In the genomic region with DNA sequence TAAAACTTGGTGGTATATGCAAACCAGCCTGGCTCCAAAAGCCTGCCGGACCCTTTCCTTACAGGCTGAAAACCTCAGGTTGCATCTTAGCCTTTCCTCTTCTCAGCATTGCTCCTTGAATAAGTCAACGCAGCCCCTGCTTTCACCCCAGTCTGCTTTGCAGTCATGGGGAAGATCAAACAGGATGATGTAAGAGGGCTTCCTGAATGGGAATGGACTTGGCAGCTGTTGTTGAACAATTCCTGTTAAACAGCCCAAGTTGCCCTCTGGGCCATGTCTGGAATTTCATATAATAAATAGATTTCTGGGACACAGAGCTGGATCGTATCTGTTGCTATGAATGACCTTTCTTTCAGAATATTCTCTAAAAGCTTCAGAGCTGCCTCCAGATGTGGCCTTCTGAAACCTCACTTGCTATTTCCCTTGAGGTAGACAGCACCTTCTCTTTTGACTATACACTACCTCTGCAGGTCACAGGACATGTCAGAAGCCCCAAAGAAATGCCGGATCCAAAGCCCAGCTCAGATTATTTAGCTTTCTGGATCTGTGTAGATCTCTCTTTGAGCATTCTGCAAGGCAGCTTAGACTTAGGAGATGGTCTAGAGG, we compare ENCODE assay signal across 16 mouse cellular contexts. TPM values are rescaled to one million over a fixed set of nuclear protein-coding genes. Genes with fewer than 3 reads are reported as not detected.
DNase-seq lines count a peak whose midpoint lies in the region; ATAC-seq and TF ChIP-seq lines count a peak whose summit lies in the region.
"Had no signal": no experiment of that assay in that cellular context is flagged by ENCODE, and none has a peak within 500 bp of the region (broad histone marks: within the 10 kb centered on the region; RNA-seq: fewer than 3 reads in every experiment).

No protein-coding gene starts in this region.

- H3K36me3 ChIP-seq in kidney, postnatal 0 days (ENCODE audit: insufficient read depth, low read length): no peaks in the 10 kb centered on the region
- H3K36me3 ChIP-seq: forebrain, embryonic 15.5 days; G1E; heart, embryonic 15.5 days; liver, embryonic 13.5 days; midbrain, embryonic 10.5 days had no signal

- no peak overlapping the region for H3K9ac ChIP-seq in kidney, postnatal 0 days (ENCODE audit: low read depth, low read length)
- H3K9ac ChIP-seq: forebrain, embryonic 15.5 days; heart, embryonic 15.5 days; liver, embryonic 13.5 days had no signal

- no peak overlapping the region for H3K4me3 ChIP-seq in kidney, postnatal 0 days (replicated peaks; ENCODE audit: low read depth, low read length)
- H3K4me3 ChIP-seq: forebrain, embryonic 15.5 days; heart, embryonic 15.5 days; liver, embryonic 13.5 days; midbrain, embryonic 10.5 days had no signal

- no peaks in the 10 kb centered on the region for H3K4me1 ChIP-seq in kidney, postnatal 0 days (replicated peaks; ENCODE audit: insufficient read depth, low read length)
- H3K4me1 ChIP-seq: forebrain, embryonic 15.5 days; liver, embryonic 13.5 days; midbrain, embryonic 10.5 days had no signal

- ATAC-seq in CD4-positive, CD25-positive, alpha-beta regulatory T cell, adult 4 months: no peak
- ATAC-seq in kidney, postnatal 0 days (replicated peaks; ENCODE audit: low FRiP score, low read depth): no peak
- ATAC-seq: forebrain, embryonic 15.5 days; hindbrain, embryonic 16.5 days had no signal

- peak; percentile 38 for DNase-seq in CD4-positive, CD25-positive, alpha-beta regulatory T cell, adult 2 months (ENCODE audit: low read depth, low spot score)
- DNase-seq in kidney, postnatal 0 days (ENCODE audit: low spot score): peak; percentile 73
- DNase-seq in kidney, adult 11 months: no peak
- peak; percentile 36 for DNase-seq in fibroblast of lung, adult 2 months (ENCODE audit: low read depth)
- peak; percentile 18 for DNase-seq in lung, postnatal 25 days (ENCODE audit: low spot score)
- no peak for DNase-seq in retina, postnatal 1 day
- no peak for DNase-seq in urinary bladder, postnatal 10 days (ENCODE audit: low spot score)
- DNase-seq: cerebellum, adult 2 months; gastrocnemius, postnatal 14 days; liver, embryonic 13.5 days had no signal

- H3K27ac ChIP-seq in kidney, postnatal 0 days: no peak overlapping the region
- H3K27ac ChIP-seq: forebrain, embryonic 15.5 days; heart, embryonic 15.5 days; liver, embryonic 13.5 days; midbrain, embryonic 10.5 days had no signal

- 51% methylated on average over 4 of the region's 4 CpGs for WGBS in kidney, postnatal 0 days

- no peaks in the 10 kb centered on the region for H3K27me3 ChIP-seq in kidney, postnatal 0 days (ENCODE audit: insufficient read depth, low read length)
- H3K27me3 ChIP-seq: forebrain, embryonic 15.5 days; heart, embryonic 15.5 days; liver, embryonic 13.5 days had no signal

- no peak overlapping the region for H3K4me2 ChIP-seq in kidney, postnatal 0 days (ENCODE audit: low read length)
- H3K4me2 ChIP-seq: forebrain, embryonic 15.5 days; heart, embryonic 15.5 days; liver, embryonic 13.5 days had no signal

- no peaks in the 10 kb centered on the region for H3K9me3 ChIP-seq in kidney, postnatal 0 days (replicated peaks; ENCODE audit: low read length)
- H3K9me3 ChIP-seq: forebrain, embryonic 15.5 days; heart, embryonic 15.5 days; liver, embryonic 13.5 days; midbrain, embryonic 10.5 days had no signal

- no peak for TF ChIP-seq CTCF in kidney, postnatal 0 days (IDR thresholded peaks at IDR 0.05; ENCODE audit: low read depth)

RNA-seq across cellular contexts. Expression of gene Tnfsf8, which starts 1.0 kb away (rescaled TPM):
- polyA plus RNA-seq in CD4-positive, CD25-positive, alpha-beta regulatory T cell, adult 4 months (2017; shearing (Covaris generic)): 10 to 100 TPM; 55.6 to 63.7 TPM
- polyA plus RNA-seq in kidney, postnatal 0 days (2015; fragmentation: Nextera tagmentation; extraction: Ambion mirVana): 0.04 TPM in 1 of 2 replicates, not detected in the other
- polyA plus RNA-seq: G1E; liver, embryonic 13.5 days; midbrain, embryonic 10.5 days had no signal

Comparison
In these comparisons a context has a peak if more than half of its experiments do, and no peak if none do; other contexts are left out.
1. DNase-seq: peak in CD4-positive, CD25-positive, alpha-beta regulatory T cell, adult 2 months (single experiment), kidney, postnatal 0 days (single experiment), fibroblast of lung, adult 2 months (single experiment) and lung, postnatal 25 days (single experiment); none in kidney, adult 11 months (single experiment), retina, postnatal 1 day (single experiment) and urinary bladder, postnatal 10 days (single experiment).
2. RNA of gene Tnfsf8, which starts 1.0 kb away (polyA plus RNA-seq): 55.6 to 63.7 TPM in CD4-positive, CD25-positive, alpha-beta regulatory T cell, adult 4 months; 0.04 TPM in kidney, postnatal 0 days; every median in the first group is over 10 times any median in the second.